Mouse (Mus musculus) liver, embryonic 14.5 days (tissue): ENCODE measurements around the gene Scarf2. TPM values are rescaled to one million over a fixed set of nuclear protein-coding genes. Genes with fewer than 3 reads are reported as not detected.

Experiments used
- ATAC-seq: fragments of 200-750 bp; cut with Nextera tagmentation; 2 replicates; pipeline ENCODE4 v1.8.0; 2017; ENCODE audit warnings: moderate number of reproducible peaks, mild to moderate bottlenecking, moderate library complexity; ENCODE audit not compliant: insufficient read depth
- DNase-seq, 3 experiments: peaks; one replicate each; pipeline ENCODE4 v3.0.0-alpha.2; 2012 to 2013; ENCODE audit warnings: low read depth in 3 of 3, low spot score in 3 of 3
- H3K27ac ChIP-seq: fragments of 300-500 bp; sonication (generic); 2 replicates; pipeline ENCODE4 v1.5.1; 2014; ENCODE audit warnings: moderate library complexity, mild to moderate bottlenecking, control low read depth, inconsistent platforms
- H3K27me3 ChIP-seq: fragments of 300-500 bp; sonication (generic); 2 replicates; pipeline ENCODE4 v1.6.1; 2014; ENCODE audit warnings: mild to moderate bottlenecking, low read length, moderate library complexity; ENCODE audit not compliant: control insufficient read depth, insufficient read depth
- H3K36me3 ChIP-seq: fragments of 300-500 bp; sonication (generic); replicated peaks from 2 replicates; pipeline ENCODE4 v1.6.1; 2014; ENCODE audit warnings: low read depth; ENCODE audit not compliant: control insufficient read depth, insufficient read depth
- H3K4me1 ChIP-seq, 2 experiments: fragments of 200-500 bp in 1 of 2; fragments of 300-500 bp in 1 of 2; sonication (generic) in 1 of 2; replicated peaks; 2 replicates each; pipeline ENCODE4 v1.6.1; 2012 to 2014; ENCODE audit warnings: antibody characterized with exemption in 1 of 2, inconsistent platforms in 1 of 2, low read length in 1 of 2; ENCODE audit not compliant: control insufficient read depth in 2 of 2, insufficient read depth in 2 of 2
- H3K4me2 ChIP-seq: fragments of 300-500 bp; sonication (generic); 2 replicates; pipeline ENCODE4 v1.6.1; 2014; ENCODE audit warnings: low read depth, mild to moderate bottlenecking, control low read depth, moderate library complexity
- H3K4me3 ChIP-seq, 2 experiments: fragments of 200-500 bp in 1 of 2; fragments of 300-500 bp in 1 of 2; sonication (generic) in 1 of 2; 2 replicates each; pipeline ENCODE4 v1.5.1; 2012 to 2014; ENCODE audit warnings: low read depth in 2 of 2, low read length in 2 of 2, mild to moderate bottlenecking in 2 of 2, control low read depth in 1 of 2, inconsistent platforms in 1 of 2, moderate library complexity in 1 of 2; ENCODE audit not compliant: insufficient read depth in 1 of 2
- H3K9ac ChIP-seq: fragments of 300-500 bp; sonication (generic); replicated peaks from 2 replicates; pipeline ENCODE4 v1.6.1; 2014; ENCODE audit warnings: mild to moderate bottlenecking, control low read depth, moderate library complexity
- H3K9me3 ChIP-seq: fragments of 300-500 bp; sonication (generic); 2 replicates; pipeline ENCODE4 v1.6.1; 2016; ENCODE audit warnings: low read length, mixed read lengths; ENCODE audit not compliant: control insufficient read depth
- CTCF ChIP-seq: IDR thresholded peaks from 2 replicates; pipeline ENCODE4 v1.5.1; 2016; ENCODE audit warnings: antibody characterized with exemption, low read depth, control low read depth
- EP300 ChIP-seq: IDR thresholded peaks from 2 replicates; pipeline ENCODE4 v1.6.1; 2016; ENCODE audit warnings: antibody characterized with exemption, low read depth
- WGBS: fragments of 180-500 bp; shearing (Covaris S2); extraction: QIAGEN DNeasy Blood & Tissue Kit; methylation state at CpG from one replicate; pipeline ENCODE4 v1.1.7; 2014; ENCODE audit not compliant: insufficient replicate concordance; 5-methylcytosine and 5-hydroxymethylcytosine counted together
- polyA plus RNA-seq, 2 experiments: library from polyadenylated mRNA; depleted of rRNA in 1 of 2; stranded (reverse) in 1 of 2; unstranded in 1 of 2; fragments of >200 nt; fragmentation: Nextera tagmentation in 1 of 2; extraction: Ambion mirVana in 1 of 2; gene quantifications; 2 replicates each; pipeline versions ENCODE4 v1.2.1 to v1.2.3; 2012 to 2014

Gene Scarf2
- polyA plus RNA-seq (2012; rRNA removed) (3.4 and 4.3 TPM in 2 replicates), polyA plus RNA-seq (2014; fragmentation: Nextera tagmentation; extraction: Ambion mirVana) (0.51 and 1.0 TPM in 2 replicates)

DNA sequence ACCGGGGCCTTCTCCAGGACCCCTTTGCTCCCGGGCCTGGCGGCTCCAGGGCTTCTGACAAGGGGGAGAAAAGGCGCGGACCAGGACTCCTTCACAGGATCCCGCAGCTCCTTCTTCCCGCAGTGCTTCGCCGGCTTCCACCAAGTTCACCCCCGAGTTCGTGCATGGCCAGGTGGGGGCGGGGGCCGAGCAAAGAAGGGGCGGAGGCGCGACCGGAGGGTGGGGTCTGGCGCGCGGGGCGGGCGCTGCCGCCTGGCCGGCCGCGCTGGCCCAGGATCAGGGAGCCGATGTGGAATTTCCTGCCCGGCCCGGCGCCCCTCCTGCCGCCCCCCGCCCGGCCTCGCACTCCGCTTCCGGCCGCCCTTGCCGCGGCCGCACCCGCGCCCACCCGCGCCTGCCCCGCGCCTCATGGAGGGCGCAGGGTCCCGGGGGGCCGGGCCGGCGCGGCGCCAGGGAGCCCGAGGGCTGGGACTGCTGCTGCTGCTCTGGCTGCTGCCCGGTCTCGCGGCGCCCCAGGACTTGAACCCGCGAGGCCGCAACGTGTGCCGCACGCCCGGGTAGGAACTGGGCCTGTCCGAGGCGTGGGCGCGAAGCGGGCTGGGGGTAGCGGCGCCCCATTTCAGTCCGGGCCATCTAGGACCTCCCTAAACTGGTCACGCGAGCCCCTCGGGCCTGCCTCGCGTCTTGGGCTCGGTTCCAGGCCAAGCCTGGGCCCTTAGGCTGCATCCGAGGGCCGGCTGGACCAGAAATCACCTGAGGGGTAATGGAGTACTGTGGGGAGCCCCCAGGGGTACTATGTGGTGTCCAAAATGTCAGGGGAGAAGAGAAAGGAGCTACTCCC lies at the start of gene Scarf2:
Scarf2 (plus strand) TSS at position 312 of the 841 bp plus-strand sequence.
- no peaks in the 10 kb centered on the region for H3K36me3 ChIP-seq
- H3K9me3 ChIP-seq = no peaks in the 10 kb centered on the region
- no peaks in the 10 kb centered on the region for H3K4me1 ChIP-seq
- peak within 1 kb of the TSS; percentile 49 for H3K4me2 ChIP-seq
- ATAC-seq (peak; percentile 18; the same call in 1 of the 2 replicates), DNase-seq (no peak)
- H3K4me3 ChIP-seq = peak within 1 kb of the TSS; percentile 31 to 47
- peaks cover 68% of the 10 kb centered on the region for H3K27me3 ChIP-seq
- WGBS = 3% methylated on average over 78 of the region's 81 CpGs
- TF ChIP-seq EP300 (no peak), CTCF (no peak)
- peak within 1 kb of the TSS; percentile 37; the same call in 1 of the 2 replicates for H3K9ac ChIP-seq
- H3K27ac ChIP-seq = no peak within 1 kb of the TSS

DNA sequence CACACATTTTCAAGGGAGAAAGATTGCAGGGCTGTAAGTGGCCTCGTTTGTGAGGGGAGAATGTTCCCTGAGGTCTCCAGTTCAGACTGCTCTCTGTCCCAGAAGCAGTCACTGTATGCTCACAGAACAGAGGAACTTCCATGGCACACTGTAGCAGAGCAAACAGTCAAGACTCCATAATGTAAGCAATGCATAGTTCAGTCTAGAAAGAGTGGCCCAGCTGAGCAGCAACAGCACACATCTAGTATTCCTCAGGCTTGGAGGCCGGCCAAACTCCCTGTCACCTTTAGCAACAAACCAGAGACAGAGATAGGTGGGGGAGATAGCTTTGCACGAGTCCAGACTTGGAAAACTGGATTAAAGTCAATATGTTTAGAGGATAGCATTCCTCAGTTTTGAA lies 44.1 kb upstream of the Scarf2 start:
- Histone ChIP-seq H3K9ac (no peak overlapping the region), H3K4me3 (no peak overlapping the region), H3K4me1 (no peaks in the 10 kb centered on the region), H3K27me3 (no peaks in the 10 kb centered on the region; the same call in 1 of the 2 replicates), H3K36me3 (no peaks in the 10 kb centered on the region), H3K4me2 (no peak overlapping the region), H3K9me3 (no peaks in the 10 kb centered on the region), H3K27ac (no peak overlapping the region)
- no peak for TF ChIP-seq EP300
- TF ChIP-seq CTCF = no peak
- ATAC-seq (no peak), DNase-seq (no peak)
- WGBS = 21% methylated on average over 3 of the region's 3 CpGs

- Histone ChIP-seq H3K9ac (no peak overlapping the region), H3K9me3 (no peaks in the 10 kb centered on the region), H3K27me3 (no peaks in the 10 kb centered on the region; the same call in 1 of the 2 replicates), H3K4me1 (peaks cover 0 to under 1% of the 10 kb centered on the region in 2 experiments; a peak in 1 of 4 replicates), H3K4me2 (no peak overlapping the region), H3K27ac (no peak overlapping the region), H3K36me3 (no peaks in the 10 kb centered on the region), H3K4me3 (no peak overlapping the region)
- TF ChIP-seq EP300 = no peak
- TF ChIP-seq CTCF = no peak
- DNase-seq (no peak), ATAC-seq (no peak)
- 26% methylated on average over 1 of the region's 1 CpGs for WGBS
Measured at GRCm38 (mm10) chr16:17753686-17754085, 43.4 kb upstream of the Scarf2 start.

GRCm38 (mm10) chr16:17757756-17758155 lies 39.3 kb upstream of the Scarf2 start:
- Histone ChIP-seq H3K27ac (no peak overlapping the region), H3K27me3 (no peaks in the 10 kb centered on the region; the same call in 1 of the 2 replicates), H3K36me3 (no peaks in the 10 kb centered on the region), H3K9me3 (no peaks in the 10 kb centered on the region), H3K4me3 (no peak overlapping the region), H3K4me1 (peaks cover 15 to 22% of the 10 kb centered on the region in 2 experiments), H3K9ac (no peak overlapping the region), H3K4me2 (no peak overlapping the region)
- no peak for DNase-seq
- 77% methylated on average over 1 of the region's 1 CpGs for WGBS
- no peak for ATAC-seq
- no peak for TF ChIP-seq EP300
- TF ChIP-seq CTCF = no peak

DNA sequence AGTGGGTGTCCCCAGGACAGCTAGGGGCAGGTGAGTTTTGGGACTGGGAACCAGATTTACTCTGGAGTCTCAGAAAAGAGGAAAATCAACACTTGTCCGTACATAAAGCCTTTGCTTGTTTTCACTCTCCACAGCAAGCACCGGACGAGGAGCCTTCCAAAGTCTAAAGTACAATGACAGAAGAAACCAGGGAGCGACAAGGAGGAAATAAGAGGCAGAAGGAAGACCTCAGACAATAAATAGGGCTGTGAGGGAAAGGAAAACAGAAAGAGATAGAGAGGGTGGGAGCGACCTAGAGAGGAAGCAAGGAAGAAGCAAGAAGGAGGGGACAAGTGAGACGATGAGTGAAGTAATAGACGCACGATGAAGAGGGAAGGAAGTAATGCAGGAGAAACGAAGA lies 38.2 kb upstream of the Scarf2 start:
- H3K9me3 ChIP-seq = no peaks in the 10 kb centered on the region
- H3K4me1 ChIP-seq = peaks cover 16 to 22% of the 10 kb centered on the region in 2 experiments
- H3K4me3 ChIP-seq = peak overlapping the region in 1 of 2 experiments; percentile 51; a peak in 3 of 4 replicates
- TF ChIP-seq CTCF (no peak), EP300 (no peak)
- H3K36me3 ChIP-seq = no peaks in the 10 kb centered on the region
- no peaks in the 10 kb centered on the region for H3K27me3 ChIP-seq
- no peak overlapping the region for H3K9ac ChIP-seq
- 27% methylated on average over 9 of the region's 9 CpGs for WGBS
- H3K27ac ChIP-seq = no peak overlapping the region
- no peak for ATAC-seq
- DNase-seq = no peak
- peak overlapping the region; percentile 67 for H3K4me2 ChIP-seq
